Mouse (Mus musculus) left cerebral cortex, adult 2 months (tissue): ENCODE measurements around the gene Mark2. TPM values are rescaled to one million over a fixed set of nuclear protein-coding genes. Genes with fewer than 3 reads are reported as not detected.

Source experiments
- DNase-seq, 2 experiments: peaks; one replicate each; pipeline ENCODE4 v3.0.0; 2021 to 2022; ENCODE audit warnings: low spot score in 2 of 2, mixed read lengths in 1 of 2; ENCODE audit errors: extremely low spot score in 1 of 2
- H3K27ac ChIP-seq: fragments of 200-600 bp; 2 replicates; pipeline ENCODE4 v1.8.1; 2022
- H3K4me3 ChIP-seq: fragments of 200-600 bp; 2 replicates; pipeline ENCODE4 v1.8.1; 2022
- CTCF ChIP-seq: fragments of 200-600 bp; IDR thresholded peaks from 2 replicates; pipeline ENCODE4 v1.8.1; 2022; ENCODE audit warnings: antibody characterized with exemption, mild to moderate bottlenecking, moderate library complexity
- intact Hi-C: fragments of 180-260 bp; cut with DNase I; formaldehyde crosslinking; loops from one replicate; pipeline ENCODE4 v1.15.1; 2025
- total RNA-seq, 2 experiments: library from RNA; stranded (reverse); gene quantifications; 2 replicates each; pipeline ENCODE4 v1.2.3; 2021

Mark2 gene
- total RNA-seq, 2 experiments from 2014 or later, result 133 to 148 TPM

DNA sequence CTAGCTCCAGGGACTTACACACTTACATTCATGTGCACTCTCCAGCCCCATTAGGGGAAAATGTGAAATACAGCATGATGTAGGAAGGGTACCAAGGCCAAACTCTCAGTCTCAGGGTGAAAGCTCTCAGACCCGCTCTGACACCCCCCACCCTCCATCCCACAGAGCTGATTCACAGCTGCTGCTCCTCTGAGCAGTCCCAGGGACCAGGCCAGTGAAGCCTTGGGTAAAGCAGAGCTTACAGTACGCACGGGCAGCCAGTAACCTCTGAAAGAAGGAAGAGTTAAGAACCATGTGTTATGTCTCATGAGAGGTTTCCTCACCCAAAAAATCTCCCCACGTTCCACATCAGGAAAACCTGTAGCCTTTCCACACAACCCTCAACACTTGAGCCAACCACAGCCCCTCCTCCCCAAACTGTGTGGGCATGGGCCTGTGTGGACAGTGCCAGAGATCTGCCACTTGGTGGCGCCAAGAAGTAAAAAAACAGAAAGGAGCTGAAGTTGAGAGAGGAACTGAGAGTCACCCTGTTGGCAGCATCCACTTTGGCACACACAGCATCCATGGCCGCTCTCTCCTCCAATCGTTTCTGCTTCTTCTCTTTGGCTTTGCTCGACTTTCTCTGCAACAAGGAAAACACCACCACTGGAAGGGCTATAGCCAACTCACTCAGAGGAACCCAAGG is 107.0 kb downstream of the Mark2 start:
- peak; percentile 81 to 87 for DNase-seq
- intact Hi-C loops, result loop anchor here (1.0 kb wide), 2 partner anchors 111 to 184 kb away; no protein-coding TSS in a partner anchor
- Histone ChIP-seq H3K27ac (no peak overlapping the region), H3K4me3 (no peak overlapping the region)
- peak; percentile 91 for TF ChIP-seq CTCF

DNA sequence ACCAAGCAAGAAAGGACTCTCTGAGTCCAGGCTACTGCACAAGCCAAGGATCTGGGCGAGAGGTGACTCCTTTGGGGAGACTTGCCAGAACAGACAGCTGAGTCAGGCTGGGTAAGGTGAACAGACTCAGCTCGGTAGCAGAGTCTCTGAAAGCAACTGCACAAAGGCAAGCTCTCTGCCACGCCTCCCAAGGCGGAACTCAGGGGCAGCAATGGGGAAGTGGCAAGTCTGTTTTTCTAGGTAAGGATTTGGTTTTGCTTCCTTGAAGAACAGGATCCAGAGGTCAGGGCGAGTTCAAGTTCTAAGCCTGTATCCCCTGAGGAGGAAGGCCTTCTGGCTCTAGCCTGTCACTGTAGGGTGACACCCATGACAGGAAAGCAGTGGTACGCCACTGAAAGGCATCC is 115.1 kb downstream of the Mark2 start:
- H3K27ac ChIP-seq, result no peak overlapping the region
- no peak for DNase-seq
- no peak for TF ChIP-seq CTCF
- no peak overlapping the region for H3K4me3 ChIP-seq
- intact Hi-C loops, result no loop called here

Other genes with a start within 250 kb of the Mark2 start
- 10 to 100 TPM; 41.4 to 43.0 TPM for gene Flrt1, start 236.1 kb downstream of the Mark2 start, total RNA-seq
- 100 to 1,000 TPM; 257 to 267 TPM for gene Otub1, start 135.5 kb downstream of the Mark2 start, total RNA-seq
- gene Cox8a, start 124.2 kb downstream of the Mark2 start, total RNA-seq, result 100 to 1,000 TPM; 934 to 941 TPM
- 10 to 100 TPM; 35.7 to 37.4 TPM for gene Naa40, start 100.7 kb downstream of the Mark2 start, total RNA-seq
- 10 to 100 TPM; 14.3 to 14.7 TPM for gene Rcor2, start 74.5 kb downstream of the Mark2 start, total RNA-seq
- 10 to 100 TPM; 27.9 to 28.0 TPM for gene Spindoc, start 41.1 kb upstream of the Mark2 start, total RNA-seq
- 10 to 100 TPM; 32.1 to 34.1 TPM for gene 2700081O15Rik, start 75.8 kb upstream of the Mark2 start, total RNA-seq
- 100 to 1,000 TPM; 792 to 823 TPM for gene Rtn3, start 141.4 kb upstream of the Mark2 start, total RNA-seq
- 10 to 100 TPM; 21.8 to 23.6 TPM for gene Atl3, start 152.2 kb upstream of the Mark2 start, total RNA-seq
- 10 to 100 TPM; 26.8 to 30.8 TPM for gene Pla2g16, start 215.6 kb upstream of the Mark2 start, total RNA-seq